Mouse (Mus musculus) liver, embryonic 16.5 days (tissue): ENCODE results near the gene Fbln2. TPM values are rescaled to one million over a fixed set of nuclear protein-coding genes. Genes with fewer than 3 reads are reported as not detected.

ENCODE experiments used
- ATAC-seq: fragments of 200-750 bp; cut with Nextera tagmentation; 2 replicates; pipeline ENCODE4 v1.8.0; 2017; ENCODE audit warnings: low read depth, mild to moderate bottlenecking, moderate number of reproducible peaks, moderate library complexity
- H3K27ac ChIP-seq: fragments of 300-500 bp; sonication (generic); 2 replicates; pipeline ENCODE4 v1.5.1; 2014; ENCODE audit warnings: mild to moderate bottlenecking, low read length
- H3K27me3 ChIP-seq: fragments of 300-500 bp; sonication (generic); 2 replicates; pipeline ENCODE4 v1.6.1; 2014; ENCODE audit warnings: low read depth, low read length, mixed read lengths; ENCODE audit not compliant: control insufficient read depth, insufficient read depth
- H3K36me3 ChIP-seq: fragments of 300-500 bp; sonication (generic); 2 replicates; pipeline ENCODE4 v1.6.1; 2014; ENCODE audit warnings: mild to moderate bottlenecking; ENCODE audit not compliant: control insufficient read depth, insufficient read depth
- H3K4me1 ChIP-seq: fragments of 300-500 bp; sonication (generic); 2 replicates; pipeline ENCODE4 v1.6.1; 2014; ENCODE audit warnings: low read depth, low read length, mixed read lengths; ENCODE audit not compliant: control insufficient read depth
- H3K4me2 ChIP-seq: fragments of 300-500 bp; sonication (generic); 2 replicates; pipeline ENCODE4 v1.6.1; 2014; ENCODE audit warnings: low read depth, low read length, mixed read lengths
- H3K4me3 ChIP-seq: fragments of 300-500 bp; sonication (generic); 2 replicates; pipeline ENCODE4 v1.5.1; 2014; ENCODE audit warnings: low read depth, mild to moderate bottlenecking, low read length
- H3K9ac ChIP-seq: fragments of 300-500 bp; sonication (generic); 2 replicates; pipeline ENCODE4 v1.6.1; 2014; ENCODE audit warnings: low read depth, low read length
- H3K9me3 ChIP-seq: fragments of 300-500 bp; sonication (generic); replicated peaks from 2 replicates; pipeline ENCODE4 v1.6.1; 2016; ENCODE audit warnings: low read length; ENCODE audit not compliant: control insufficient read depth
- WGBS: fragments of 180-500 bp; shearing (Covaris S2); extraction: QIAGEN DNeasy Blood & Tissue Kit; methylation state at CpG from one replicate; pipeline ENCODE4 v1.1.7; 2014; ENCODE audit not compliant: insufficient replicate concordance; 5-methylcytosine and 5-hydroxymethylcytosine counted together
- polyA plus RNA-seq: library from polyadenylated mRNA; unstranded; fragments of >200 nt; fragmentation: Nextera tagmentation; extraction: Ambion mirVana; gene quantifications from 2 replicates; pipeline ENCODE4 v1.2.1, GENCODE M21; 2015

Gene Fbln2
- polyA plus RNA-seq, 1 experiment from 2014 or later = 8.0 TPM

- no peaks in the 10 kb centered on the region for H3K4me1 ChIP-seq
- ATAC-seq = no peak
- 49% methylated on average over 4 of the region's 4 CpGs for whole genome bisulfite sequencing
- no peaks in the 10 kb centered on the region for H3K27me3 ChIP-seq
- no peak overlapping the region for H3K9ac ChIP-seq
- no peaks in the 10 kb centered on the region for H3K9me3 ChIP-seq
- no peaks in the 10 kb centered on the region for H3K36me3 ChIP-seq
- H3K4me2 ChIP-seq = no peak overlapping the region
- H3K4me3 ChIP-seq = no peak overlapping the region
- H3K27ac ChIP-seq = no peak overlapping the region
Measured at GRCm38 (mm10) chr6:91202571-91202970, 9.7 kb upstream of the Fbln2 start.

GRCm38 (mm10) chr6:91205346-91205745 lies 6.9 kb upstream of the Fbln2 start:
- Histone ChIP-seq H3K27ac (no peak overlapping the region), H3K27me3 (no peaks in the 10 kb centered on the region), H3K4me1 (no peaks in the 10 kb centered on the region), H3K9me3 (no peaks in the 10 kb centered on the region), H3K4me2 (no peak overlapping the region), H3K36me3 (no peaks in the 10 kb centered on the region), H3K9ac (no peak overlapping the region), H3K4me3 (no peak overlapping the region)
- no peak for ATAC-seq
- 55% methylated on average over 3 of the region's 3 CpGs for WGBS

GRCm38 (mm10) chr6:91205791-91206190 lies 6.5 kb upstream of the Fbln2 start:
- WGBS = 52% methylated on average over 5 of the region's 5 CpGs
- Histone ChIP-seq H3K27ac (no peak overlapping the region), H3K36me3 (no peaks in the 10 kb centered on the region)

GRCm38 (mm10) chr6:91207491-91207890 lies 4.8 kb upstream of the Fbln2 start:
- Histone ChIP-seq H3K36me3 (no peaks in the 10 kb centered on the region), H3K27me3 (peaks cover 1% of the 10 kb centered on the region; the same call in 1 of the 2 replicates), H3K4me3 (no peak overlapping the region), H3K27ac (no peak overlapping the region), H3K4me2 (no peak overlapping the region), H3K4me1 (no peaks in the 10 kb centered on the region), H3K9ac (no peak overlapping the region), H3K9me3 (no peaks in the 10 kb centered on the region)
- ATAC-seq = no peak
- 50% methylated on average over 3 of the region's 3 CpGs for WGBS

More at GRCm38 (mm10) chr6:91205791-91206190, 6.5 kb upstream of the Fbln2 start:
- H3K9ac ChIP-seq = no peak overlapping the region
- H3K4me2 ChIP-seq = no peak overlapping the region
- no peaks in the 10 kb centered on the region for H3K4me1 ChIP-seq
- no peaks in the 10 kb centered on the region for H3K9me3 ChIP-seq
- H3K27me3 ChIP-seq = no peaks in the 10 kb centered on the region; the same call in 1 of the 2 replicates
- H3K4me3 ChIP-seq = no peak overlapping the region
- no peak for ATAC-seq

GRCm38 (mm10) chr6:91209780-91210179 lies 2.5 kb upstream of the Fbln2 start:
- no peak overlapping the region for H3K4me2 ChIP-seq
- H3K9ac ChIP-seq = no peak overlapping the region
- no peaks in the 10 kb centered on the region for H3K36me3 ChIP-seq
- ATAC-seq = no peak
- H3K27me3 ChIP-seq = peaks cover 13% of the 10 kb centered on the region; the same call in 1 of the 2 replicates
- H3K9me3 ChIP-seq = no peaks in the 10 kb centered on the region
- H3K27ac ChIP-seq = no peak overlapping the region
- WGBS = 21% methylated on average over 2 of the region's 2 CpGs
- H3K4me3 ChIP-seq = no peak overlapping the region
- H3K4me1 ChIP-seq = no peaks in the 10 kb centered on the region

- Histone ChIP-seq H3K9ac (no peak overlapping the region), H3K4me2 (no peak overlapping the region), H3K4me1 (no peaks in the 10 kb centered on the region), H3K27ac (no peak overlapping the region), H3K4me3 (no peak overlapping the region), H3K36me3 (no peaks in the 10 kb centered on the region), H3K9me3 (no peaks in the 10 kb centered on the region), H3K27me3 (peaks cover 13% of the 10 kb centered on the region; the same call in 1 of the 2 replicates)
- WGBS = 30% methylated on average over 3 of the region's 3 CpGs
- no peak for ATAC-seq
Measured at GRCm38 (mm10) chr6:91210852-91211251, 1.4 kb upstream of the Fbln2 start.

GRCm38 (mm10) chr6:91212571-91212970 lies 316 bp downstream of the Fbln2 start:
- H3K9ac ChIP-seq = no peak overlapping the region
- peak; percentile 78 for ATAC-seq
- WGBS = 2% methylated on average over 28 of the region's 29 CpGs
- no peaks in the 10 kb centered on the region for H3K9me3 ChIP-seq
- no peak overlapping the region for H3K27ac ChIP-seq
- no peaks in the 10 kb centered on the region for H3K36me3 ChIP-seq
- H3K4me2 ChIP-seq = peak overlapping the region; percentile 25; the same call in 1 of the 2 replicates
- no peaks in the 10 kb centered on the region for H3K4me1 ChIP-seq
- peaks cover 13% of the 10 kb centered on the region; the same call in 1 of the 2 replicates for H3K27me3 ChIP-seq
- no peak overlapping the region for H3K4me3 ChIP-seq

- ATAC-seq = no peak
- H3K9me3 ChIP-seq = no peaks in the 10 kb centered on the region
- H3K4me3 ChIP-seq = no peak overlapping the region
- H3K36me3 ChIP-seq = no peaks in the 10 kb centered on the region
- no peak overlapping the region for H3K9ac ChIP-seq
- peaks cover 13% of the 10 kb centered on the region; the same call in 1 of the 2 replicates for H3K27me3 ChIP-seq
- 52% methylated on average over 21 of the region's 21 CpGs for WGBS
- H3K4me2 ChIP-seq = no peak overlapping the region
- no peaks in the 10 kb centered on the region for H3K4me1 ChIP-seq
- H3K27ac ChIP-seq = no peak overlapping the region
Measured at GRCm38 (mm10) chr6:91213287-91214218, 1.3 kb downstream of the Fbln2 start.

GRCm38 (mm10) chr6:91215454-91215853 lies 3.2 kb downstream of the Fbln2 start:
- Histone ChIP-seq H3K27ac (no peak overlapping the region), H3K4me1 (no peaks in the 10 kb centered on the region), H3K9me3 (no peaks in the 10 kb centered on the region), H3K27me3 (peaks cover 13% of the 10 kb centered on the region; the same call in 1 of the 2 replicates), H3K36me3 (no peaks in the 10 kb centered on the region), H3K4me2 (no peak overlapping the region), H3K9ac (no peak overlapping the region), H3K4me3 (no peak overlapping the region)
- 37% methylated on average over 1 of the region's 1 CpGs for WGBS
- no peak for ATAC-seq
